Mouse (Mus musculus) limb, embryonic 11.5 days (tissue): ENCODE data around the gene Fam187b. TPM values are rescaled to one million over a fixed set of nuclear protein-coding genes. Genes with fewer than 3 reads are reported as not detected.

Experiments used
- ATAC-seq: fragments of 200-750 bp; cut with Nextera tagmentation; 2 replicates; pipeline ENCODE4 v1.8.0; 2017; ENCODE audit warnings: low read depth; ENCODE audit not compliant: insufficient number of reproducible peaks, low FRiP score, low TSS enrichment
- DNase-seq: peaks from one replicate; pipeline ENCODE4 v3.0.0-alpha.2; 2015; ENCODE audit warnings: low spot score
- H3K27ac ChIP-seq: fragments of 300-500 bp; sonication (generic); replicated peaks from 2 replicates; pipeline ENCODE4 v1.5.1; 2014; ENCODE audit warnings: low read depth, mild to moderate bottlenecking, low read length
- H3K27me3 ChIP-seq: fragments of 300-500 bp; sonication (generic); 2 replicates; pipeline ENCODE4 v1.6.1; 2014; ENCODE audit warnings: mild to moderate bottlenecking, low read length, mixed read lengths; ENCODE audit not compliant: control insufficient read depth, insufficient read depth
- H3K36me3 ChIP-seq: fragments of 300-500 bp; sonication (generic); 2 replicates; pipeline ENCODE4 v1.6.1; 2014; ENCODE audit warnings: mild to moderate bottlenecking, low read length, moderate library complexity, mixed read lengths; ENCODE audit not compliant: control insufficient read depth, insufficient read depth
- H3K4me1 ChIP-seq: fragments of 300-500 bp; sonication (generic); 2 replicates; pipeline ENCODE4 v1.6.1; 2014; ENCODE audit warnings: low read length, mixed read lengths; ENCODE audit not compliant: control insufficient read depth, insufficient read depth
- H3K4me2 ChIP-seq: fragments of 300-500 bp; sonication (generic); 2 replicates; pipeline ENCODE4 v1.6.1; 2014; ENCODE audit warnings: low read depth, mild to moderate bottlenecking, moderate library complexity; ENCODE audit not compliant: severe bottlenecking
- H3K4me3 ChIP-seq: fragments of 300-500 bp; sonication (generic); 2 replicates; pipeline ENCODE4 v1.5.1; 2014; ENCODE audit warnings: low read depth, low read length
- H3K9ac ChIP-seq: fragments of 300-500 bp; sonication (generic); 2 replicates; pipeline ENCODE4 v1.6.1; 2014; ENCODE audit warnings: mild to moderate bottlenecking, low read length
- H3K9me3 ChIP-seq: fragments of 300-500 bp; sonication (generic); 2 replicates; pipeline ENCODE4 v1.6.1; 2016; ENCODE audit warnings: low read length; ENCODE audit not compliant: control insufficient read depth
- WGBS: fragments of 180-500 bp; shearing (Covaris S2); extraction: QIAGEN DNeasy Blood & Tissue Kit; methylation state at CpG from one replicate; pipeline ENCODE4 v1.1.7; 2014; 5-methylcytosine and 5-hydroxymethylcytosine counted together
- polyA plus RNA-seq: library from polyadenylated mRNA; unstranded; fragments of >200 nt; fragmentation: Nextera tagmentation; extraction: Ambion mirVana; gene quantifications from 2 replicates; pipeline ENCODE4 v1.2.1, GENCODE M21; 2014

Fam187b gene
- polyA plus RNA-seq, 1 experiment from 2014 or later, result 1.2 TPM

DNA sequence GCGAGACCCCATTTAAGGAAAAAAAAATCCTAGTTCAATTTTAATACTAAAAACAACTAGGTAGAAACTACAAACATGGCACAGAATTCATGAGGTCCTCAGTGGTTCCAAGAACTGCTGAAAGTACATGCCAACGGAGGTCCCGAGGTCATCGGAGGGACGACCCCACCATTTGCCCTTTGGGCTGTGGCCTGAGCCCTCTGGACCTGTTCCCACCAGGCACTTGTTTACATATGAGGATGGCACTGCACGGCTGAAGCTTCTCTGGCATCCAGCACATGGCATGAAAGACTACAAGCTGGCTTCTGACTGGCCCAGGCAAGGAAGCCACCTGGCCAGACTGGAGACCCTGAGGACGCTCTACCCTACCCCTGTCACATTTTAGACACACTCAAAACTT lies 9.2 kb upstream of the Fam187b start:
- H3K4me2 ChIP-seq, result no peak overlapping the region
- ATAC-seq (no peak), DNase-seq (no peak)
- no peaks in the 10 kb centered on the region for H3K4me1 ChIP-seq
- no peaks in the 10 kb centered on the region for H3K36me3 ChIP-seq
- H3K9ac ChIP-seq, result no peak overlapping the region
- no peak overlapping the region for H3K27ac ChIP-seq
- no peaks in the 10 kb centered on the region for H3K27me3 ChIP-seq
- H3K9me3 ChIP-seq, result no peaks in the 10 kb centered on the region; the same call in 1 of the 2 replicates
- WGBS, result 85% methylated on average over 7 of the region's 7 CpGs
- no peak overlapping the region for H3K4me3 ChIP-seq

DNA sequence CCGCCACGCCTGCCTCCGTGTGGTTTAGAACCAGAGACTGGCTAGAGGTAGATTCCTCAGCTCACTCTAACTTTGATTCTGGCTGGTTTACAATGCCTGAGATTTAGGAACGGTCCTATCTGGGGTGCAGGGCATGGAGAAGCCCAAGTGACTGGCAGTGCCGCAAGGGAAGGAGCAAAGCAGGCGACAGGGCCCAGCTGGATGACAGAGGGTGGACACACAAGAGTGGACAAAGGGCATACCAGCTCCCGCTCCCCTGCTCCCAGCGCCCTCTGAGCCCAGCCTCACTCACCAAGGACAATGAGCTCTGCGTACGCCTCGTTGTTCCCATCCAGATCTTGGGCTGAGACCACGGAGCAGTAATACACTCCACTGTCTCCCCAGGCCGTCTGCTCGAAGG lies 7.9 kb upstream of the Fam187b start:
- Histone ChIP-seq H3K9me3 (no peaks in the 10 kb centered on the region; the same call in 1 of the 2 replicates), H3K4me1 (no peaks in the 10 kb centered on the region), H3K36me3 (no peaks in the 10 kb centered on the region), H3K4me3 (no peak overlapping the region), H3K4me2 (no peak overlapping the region), H3K27me3 (no peaks in the 10 kb centered on the region), H3K27ac (no peak overlapping the region), H3K9ac (no peak overlapping the region)
- 92% methylated on average over 14 of the region's 14 CpGs for WGBS
- ATAC-seq (no peak), DNase-seq (no peak)

DNA sequence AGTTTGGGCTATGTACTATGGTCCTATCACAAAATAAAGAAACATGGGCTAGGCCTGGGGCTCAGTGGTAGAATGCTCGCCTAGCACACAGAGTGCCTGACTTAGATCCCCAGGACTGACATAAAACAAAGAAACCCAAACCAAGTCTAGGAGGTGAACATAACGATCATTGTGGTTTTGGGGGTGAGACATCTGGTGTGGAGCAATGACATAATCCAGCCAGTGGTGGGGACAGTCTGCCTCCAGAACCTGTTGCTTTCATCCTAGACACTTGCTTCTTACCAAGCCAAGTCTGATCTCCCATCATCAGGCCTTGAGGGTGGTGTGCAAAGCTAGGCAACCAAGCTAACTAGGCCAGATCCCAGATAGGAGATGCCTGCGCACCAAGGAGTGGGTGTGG lies 6.9 kb upstream of the Fam187b start:
- Histone ChIP-seq H3K9me3 (no peaks in the 10 kb centered on the region), H3K4me1 (no peaks in the 10 kb centered on the region), H3K9ac (no peak overlapping the region), H3K27ac (no peak overlapping the region), H3K36me3 (no peaks in the 10 kb centered on the region), H3K27me3 (no peaks in the 10 kb centered on the region; the same call in 1 of the 2 replicates), H3K4me2 (no peak overlapping the region), H3K4me3 (no peak overlapping the region)
- ATAC-seq (no peak), DNase-seq (no peak)
- 64% methylated on average over 3 of the region's 3 CpGs for WGBS

DNA sequence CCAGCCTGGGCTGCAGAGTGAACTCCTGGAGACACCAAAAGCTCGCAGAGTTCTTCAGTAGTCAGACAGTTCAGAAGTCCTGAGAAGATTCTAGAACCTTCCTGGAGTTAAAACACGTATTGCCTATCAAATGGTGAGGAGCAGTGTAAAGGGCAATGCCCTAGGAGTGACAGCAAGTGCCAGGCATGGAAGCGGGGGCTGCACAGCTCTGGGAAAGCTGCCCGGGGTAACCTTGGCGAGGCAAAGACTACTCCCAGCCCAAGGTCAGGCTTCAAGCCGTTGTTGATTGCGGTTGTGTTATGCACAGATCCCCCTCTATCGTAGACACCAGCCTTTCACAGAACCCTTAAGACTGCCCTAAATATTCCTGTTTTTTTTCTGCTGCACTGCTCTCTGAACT lies 5.0 kb upstream of the Fam187b start:
- Histone ChIP-seq H3K36me3 (no peaks in the 10 kb centered on the region), H3K4me2 (no peak overlapping the region), H3K27me3 (peaks cover 18% of the 10 kb centered on the region), H3K4me3 (no peak overlapping the region), H3K27ac (no peak overlapping the region), H3K9ac (no peak overlapping the region), H3K4me1 (0 out of 2 replicates have a peak, but pooled peaks cover 4% of the 10 kb centered on the region), H3K9me3 (no peaks in the 10 kb centered on the region)
- 93% methylated on average over 8 of the region's 8 CpGs for WGBS
- DNase-seq (no peak), ATAC-seq (no peak)

DNA sequence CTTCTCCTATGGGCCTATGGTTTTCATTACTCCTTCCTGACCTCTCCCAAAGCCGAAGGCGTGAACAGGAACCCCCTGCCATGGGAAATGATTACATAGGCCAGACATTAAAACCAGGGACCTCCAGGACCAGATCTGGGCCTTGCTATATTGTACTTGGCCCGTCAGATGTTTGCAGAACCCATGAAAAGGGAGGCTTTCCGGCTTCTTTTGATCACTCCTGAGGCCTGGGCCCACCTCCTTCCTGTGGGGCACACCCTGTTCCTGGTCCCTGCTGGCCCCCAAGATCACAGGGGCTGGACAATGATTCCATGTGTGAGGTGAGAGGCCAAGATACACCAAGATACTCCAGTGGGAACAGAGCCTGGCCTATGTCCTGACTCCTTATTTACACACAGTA lies 4.4 kb upstream of the Fam187b start:
- WGBS, result 68% methylated on average over 4 of the region's 4 CpGs

DNA sequence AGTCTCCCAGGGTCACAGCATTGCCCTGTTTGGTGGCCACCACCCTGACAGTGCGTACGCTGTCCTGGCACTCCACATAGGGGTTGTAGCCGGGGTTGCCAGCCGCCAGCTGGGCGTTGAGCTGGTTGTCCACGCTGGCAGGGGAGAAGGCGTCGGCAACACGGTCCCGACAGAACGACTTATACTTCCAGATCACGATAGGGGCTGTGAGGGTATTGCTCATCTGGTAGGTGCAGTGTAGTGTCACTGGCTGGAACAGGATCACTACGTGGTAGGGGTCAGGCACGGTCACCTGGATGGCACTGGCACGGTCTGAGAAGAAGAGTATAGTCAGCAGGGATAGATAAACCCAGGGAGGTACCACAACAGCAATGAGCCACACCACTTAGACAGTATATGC lies 1.7 kb upstream of the Fam187b start:
- WGBS, result 93% methylated on average over 15 of the region's 15 CpGs
- H3K4me2 ChIP-seq, result peak overlapping the region; percentile 51; the same call in 1 of the 2 replicates
- no peak for DNase-seq

More for the DNA sequence above, 4.4 kb upstream of the Fam187b start:
- DNase-seq (no peak), ATAC-seq (no peak)
- Histone ChIP-seq H3K9me3 (no peaks in the 10 kb centered on the region), H3K27me3 (peaks cover 18% of the 10 kb centered on the region), H3K27ac (no peak overlapping the region), H3K4me2 (no peak overlapping the region), H3K9ac (no peak overlapping the region), H3K4me1 (0 out of 2 replicates have a peak, but pooled peaks cover 4% of the 10 kb centered on the region), H3K4me3 (no peak overlapping the region), H3K36me3 (no peaks in the 10 kb centered on the region)

DNA sequence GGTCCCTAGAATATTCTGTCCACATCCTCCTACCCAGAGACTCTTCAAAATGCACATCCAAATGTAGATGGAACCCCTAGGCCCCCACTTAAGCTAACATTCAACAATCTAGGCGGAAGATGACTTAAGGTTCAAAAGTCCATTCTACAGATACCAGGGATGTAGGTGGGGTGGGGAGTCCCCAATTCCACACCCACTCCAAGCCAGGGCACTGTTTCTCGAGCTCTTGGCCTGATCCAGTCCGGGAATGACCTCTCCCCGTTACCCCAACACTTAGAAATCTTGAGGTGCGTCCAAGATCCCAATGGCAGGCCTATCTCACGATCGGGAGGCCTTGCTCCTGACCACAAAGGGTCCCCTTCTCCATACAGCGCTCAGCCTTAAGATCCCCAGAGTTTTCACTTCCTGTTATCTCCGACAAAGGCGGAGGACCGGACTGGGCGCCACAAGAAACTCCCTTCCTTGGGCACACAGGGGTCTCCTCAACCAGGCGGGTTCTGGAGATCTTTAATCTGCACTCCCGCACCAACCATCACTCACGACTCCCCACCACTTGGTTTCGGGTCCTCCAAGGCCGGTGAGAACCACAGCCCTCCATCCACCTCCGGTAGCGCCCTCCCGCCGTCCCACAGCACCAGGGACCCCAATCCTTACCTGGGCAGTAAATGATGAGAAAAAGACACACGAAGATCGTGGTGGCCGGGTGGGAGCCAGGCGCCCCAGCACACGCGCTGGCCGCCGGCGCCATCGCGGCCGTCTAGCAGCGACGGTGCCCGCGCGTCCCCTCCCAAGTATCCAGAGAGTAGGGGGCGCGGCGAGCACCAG lies 952 bp upstream of the Fam187b start:
- no peaks in the 10 kb centered on the region for H3K36me3 ChIP-seq
- WGBS, result 3% methylated on average over 41 of the region's 41 CpGs
- ATAC-seq, result 0 out of 2 replicates have a peak, but pooled peaks have one; percentile 46

More for the DNA sequence above, 1.7 kb upstream of the Fam187b start:
- H3K9ac ChIP-seq, result no peak overlapping the region
- no peak overlapping the region for H3K27ac ChIP-seq
- peaks cover 18% of the 10 kb centered on the region for H3K27me3 ChIP-seq
- H3K4me1 ChIP-seq, result 0 out of 2 replicates have a peak, but pooled peaks cover 4% of the 10 kb centered on the region
- no peaks in the 10 kb centered on the region for H3K9me3 ChIP-seq
- no peak for ATAC-seq
- no peak overlapping the region for H3K4me3 ChIP-seq
- H3K36me3 ChIP-seq, result no peaks in the 10 kb centered on the region

DNA sequence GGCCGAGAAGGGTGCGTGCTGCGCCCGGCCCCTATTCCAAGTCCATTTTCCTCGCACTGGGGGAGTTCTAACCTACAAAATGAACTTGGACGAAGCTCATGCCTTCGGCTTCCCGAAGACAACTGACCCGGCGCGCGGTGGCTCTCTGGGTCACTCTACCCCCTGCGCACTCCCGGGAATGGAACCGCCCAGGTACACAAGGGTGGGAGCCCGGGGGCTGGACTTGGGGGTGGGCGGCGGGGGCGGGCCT lies 414 bp upstream of the Fam187b start, which contains the start of gene Lsr:
Gene Lsr (minus strand): TSS at position 214 of the 250 bp plus-strand sequence.
- H3K9me3 ChIP-seq, result no peaks in the 10 kb centered on the region
- peak within 1 kb of the TSS; percentile 38 for H3K9ac ChIP-seq
- H3K4me3 ChIP-seq, result peak within 1 kb of the TSS; percentile 40
- H3K4me1 ChIP-seq, result 0 out of 2 replicates have a peak, but pooled peaks cover 4% of the 10 kb centered on the region
- H3K4me2 ChIP-seq, result peak within 1 kb of the TSS; percentile 51
- ATAC-seq (peak; percentile 49), DNase-seq (no peak)
- peaks cover 18% of the 10 kb centered on the region for H3K27me3 ChIP-seq
- no peaks in the 10 kb centered on the region for H3K36me3 ChIP-seq
- WGBS, result under 1% methylated on average over 19 of the region's 19 CpGs
- H3K27ac ChIP-seq, result no peak within 1 kb of the TSS

More for the DNA sequence above, 952 bp upstream of the Fam187b start:
- H3K9ac ChIP-seq, result peak overlapping the region; percentile 38
- peak overlapping the region; percentile 51 for H3K4me2 ChIP-seq
- no peak overlapping the region for H3K27ac ChIP-seq
- 0 out of 2 replicates have a peak, but pooled peaks cover 4% of the 10 kb centered on the region for H3K4me1 ChIP-seq
- H3K27me3 ChIP-seq, result peaks cover 18% of the 10 kb centered on the region
- H3K9me3 ChIP-seq, result no peaks in the 10 kb centered on the region
- DNase-seq, result no peak
- H3K4me3 ChIP-seq, result peak overlapping the region; percentile 40
